Mouse (Mus musculus) kidney, postnatal 0 days (tissue): ENCODE results near the gene Sec22b. TPM values are rescaled to one million over a fixed set of nuclear protein-coding genes. Genes with fewer than 3 reads are reported as not detected.
A peak's percentile ranks its signal among the peaks of the same experiment; 100 is the strongest.

Source experiments
- ATAC-seq: fragments of 200-750 bp; cut with Nextera tagmentation; replicated peaks from 2 replicates; pipeline ENCODE4 v1.8.0; 2017; ENCODE audit warnings: low read depth, moderate number of reproducible peaks, moderate TSS enrichment, moderate library complexity; ENCODE audit not compliant: low FRiP score
- DNase-seq: peaks from one replicate; pipeline ENCODE4 v3.0.0-alpha.2; 2016; ENCODE audit warnings: low spot score
- H3K27ac ChIP-seq: fragments of 300-500 bp; sonication (generic); 2 replicates; pipeline ENCODE4 v1.5.1; 2014; ENCODE audit warnings: mild to moderate bottlenecking
- H3K27me3 ChIP-seq: fragments of 300-500 bp; sonication (generic); 2 replicates; pipeline ENCODE4 v1.6.1; 2014; ENCODE audit warnings: low read length, mixed read lengths; ENCODE audit not compliant: insufficient read depth
- H3K36me3 ChIP-seq: fragments of 300-500 bp; sonication (generic); 2 replicates; pipeline ENCODE4 v1.6.1; 2014; ENCODE audit warnings: low read length, mixed read lengths; ENCODE audit not compliant: insufficient read depth
- H3K4me1 ChIP-seq: fragments of 300-500 bp; sonication (generic); replicated peaks from 2 replicates; pipeline ENCODE4 v1.6.1; 2014; ENCODE audit warnings: antibody characterized with exemption, low read length, mixed read lengths; ENCODE audit not compliant: insufficient read depth
- H3K4me2 ChIP-seq: fragments of 300-500 bp; sonication (generic); 2 replicates; pipeline ENCODE4 v1.6.1; 2014; ENCODE audit warnings: mild to moderate bottlenecking, low read length, moderate library complexity, mixed read lengths
- H3K4me3 ChIP-seq: fragments of 300-500 bp; sonication (generic); replicated peaks from 2 replicates; pipeline ENCODE4 v1.5.1; 2014; ENCODE audit warnings: low read depth, low read length
- H3K9ac ChIP-seq: fragments of 300-500 bp; sonication (generic); 2 replicates; pipeline ENCODE4 v1.6.1; 2014; ENCODE audit warnings: low read depth, low read length
- H3K9me3 ChIP-seq: fragments of 300-500 bp; sonication (generic); replicated peaks from 2 replicates; pipeline ENCODE4 v1.6.1; 2016; ENCODE audit warnings: low read length, inconsistent platforms, mixed read lengths
- CTCF ChIP-seq: IDR thresholded peaks from 2 replicates; pipeline ENCODE4 v1.5.1; 2016; ENCODE audit warnings: antibody characterized with exemption, low read depth, mild to moderate bottlenecking, moderate library complexity
- WGBS: fragments of 180-500 bp; shearing (Covaris S2); extraction: QIAGEN DNeasy Blood & Tissue Kit; methylation state at CpG from one replicate; pipeline ENCODE4 v1.1.7; 2014; 5-methylcytosine and 5-hydroxymethylcytosine counted together
- polyA plus RNA-seq: library from polyadenylated mRNA; unstranded; fragments of >200 nt; fragmentation: Nextera tagmentation; extraction: Ambion mirVana; gene quantifications from 2 replicates; pipeline ENCODE4 v1.2.1, GENCODE M21; 2015

Gene Sec22b
- polyA plus RNA-seq, 1 experiment from 2014 or later = 97.7 TPM

- no peak overlapping the region for H3K27ac ChIP-seq
- 75% methylated on average over 4 of the region's 4 CpGs for WGBS
- ATAC-seq = no peak
- H3K4me2 ChIP-seq = no peak overlapping the region
- H3K9ac ChIP-seq = no peak overlapping the region
- no peaks in the 10 kb centered on the region for H3K9me3 ChIP-seq
- DNase-seq = no peak
- TF ChIP-seq CTCF = no peak
- H3K36me3 ChIP-seq = peaks cover 5% of the 10 kb centered on the region; the same call in 1 of the 2 replicates
- no peak overlapping the region for H3K4me3 ChIP-seq
- H3K27me3 ChIP-seq = no peaks in the 10 kb centered on the region
- H3K4me1 ChIP-seq = no peaks in the 10 kb centered on the region
Observed at GRCm38 (mm10) chr3:97927322-97927721, 26.3 kb downstream of the Sec22b start.

GRCm38 (mm10) chr3:97928968-97929858 lies 28.2 kb downstream of the Sec22b start:
- H3K9me3 ChIP-seq = no peaks in the 10 kb centered on the region
- 55% methylated on average over 9 of the region's 9 CpGs for WGBS
- H3K27ac ChIP-seq = no peak overlapping the region
- DNase-seq (peak; percentile 95), ATAC-seq (0 out of 2 replicates have a peak, but pooled peaks have one; percentile 38)
- no peak overlapping the region for H3K4me3 ChIP-seq
- H3K4me1 ChIP-seq = peaks cover 7% of the 10 kb centered on the region; the same call in 1 of the 2 replicates
- TF ChIP-seq CTCF = peak; percentile 89
- no peaks in the 10 kb centered on the region for H3K36me3 ChIP-seq
- no peak overlapping the region for H3K9ac ChIP-seq
- H3K4me2 ChIP-seq = no peak overlapping the region
- H3K27me3 ChIP-seq = no peaks in the 10 kb centered on the region

GRCm38 (mm10) chr3:97930141-97930786 lies 29.3 kb downstream of the Sec22b start:
- H3K27ac ChIP-seq = no peak overlapping the region
- H3K4me1 ChIP-seq = peaks cover 7% of the 10 kb centered on the region; the same call in 1 of the 2 replicates
- ATAC-seq (no peak), DNase-seq (peak; percentile 19)
- no peaks in the 10 kb centered on the region for H3K9me3 ChIP-seq
- no peaks in the 10 kb centered on the region for H3K36me3 ChIP-seq
- no peaks in the 10 kb centered on the region for H3K27me3 ChIP-seq
- no peak overlapping the region for H3K4me2 ChIP-seq
- no peak overlapping the region for H3K9ac ChIP-seq
- no peak overlapping the region for H3K4me3 ChIP-seq
- 43% methylated on average over 12 of the region's 12 CpGs for WGBS
- peak; percentile 47 for TF ChIP-seq CTCF

- DNase-seq = no peak
- Histone ChIP-seq H3K9me3 (no peaks in the 10 kb centered on the region), H3K36me3 (no peaks in the 10 kb centered on the region), H3K27ac (no peak overlapping the region), H3K4me2 (no peak overlapping the region), H3K4me3 (no peak overlapping the region), H3K27me3 (no peaks in the 10 kb centered on the region), H3K4me1 (peaks cover 7% of the 10 kb centered on the region; the same call in 1 of the 2 replicates), H3K9ac (no peak overlapping the region)
- TF ChIP-seq CTCF = no peak
- no peak for ATAC-seq
- 77% methylated on average over 8 of the region's 8 CpGs for WGBS
Observed at GRCm38 (mm10) chr3:97930787-97931158, 29.8 kb downstream of the Sec22b start.

- DNase-seq = no peak
- 61% methylated on average over 7 of the region's 7 CpGs for WGBS
- no peak overlapping the region for H3K4me2 ChIP-seq
- peaks cover 7% of the 10 kb centered on the region; the same call in 1 of the 2 replicates for H3K4me1 ChIP-seq
- H3K27ac ChIP-seq = no peak overlapping the region
- no peaks in the 10 kb centered on the region for H3K27me3 ChIP-seq
- no peaks in the 10 kb centered on the region for H3K36me3 ChIP-seq
- no peaks in the 10 kb centered on the region for H3K9me3 ChIP-seq
- TF ChIP-seq CTCF = no peak
- H3K4me3 ChIP-seq = no peak overlapping the region
- no peak overlapping the region for H3K9ac ChIP-seq
- ATAC-seq = no peak
Observed at GRCm38 (mm10) chr3:97931310-97931885, 30.4 kb downstream of the Sec22b start.

- no peak for TF ChIP-seq CTCF
- WGBS = 9% methylated on average over 10 of the region's 10 CpGs
- Histone ChIP-seq H3K4me1 (peaks cover 7% of the 10 kb centered on the region; the same call in 1 of the 2 replicates), H3K36me3 (no peaks in the 10 kb centered on the region), H3K27ac (no peak overlapping the region), H3K4me3 (peak overlapping the region; percentile 8; the same call in 1 of the 2 replicates), H3K4me2 (peak overlapping the region; percentile 48), H3K9ac (0 out of 2 replicates have a peak overlapping the region, but pooled peaks have one; percentile 14), H3K9me3 (no peaks in the 10 kb centered on the region), H3K27me3 (no peaks in the 10 kb centered on the region)
- DNase-seq (peak; percentile 68), ATAC-seq (no peak)
Observed at GRCm38 (mm10) chr3:97932131-97932530, 31.1 kb downstream of the Sec22b start.
